Mouse (Mus musculus) T-helper 17 cell (primary cell): ENCODE data around the gene H2al1d.
"Not testable (repeated sequence)": the region's sequence is repeated elsewhere in the genome, so short reads cannot be mapped to it uniquely, and the experiment has no call there.

Experiments
- in situ Hi-C, 2 experiments: fragments of 300-600 bp; cut with MboI, MseI; formaldehyde crosslinking; loops; 1 replicate in 1 of 2; 2 replicates in 1 of 2; pipeline ENCODE4 v1.15.1; 2025; ENCODE audit warnings: high pct_unique_total_duplicates in 2 of 2

Gene H2al1d

DNA sequence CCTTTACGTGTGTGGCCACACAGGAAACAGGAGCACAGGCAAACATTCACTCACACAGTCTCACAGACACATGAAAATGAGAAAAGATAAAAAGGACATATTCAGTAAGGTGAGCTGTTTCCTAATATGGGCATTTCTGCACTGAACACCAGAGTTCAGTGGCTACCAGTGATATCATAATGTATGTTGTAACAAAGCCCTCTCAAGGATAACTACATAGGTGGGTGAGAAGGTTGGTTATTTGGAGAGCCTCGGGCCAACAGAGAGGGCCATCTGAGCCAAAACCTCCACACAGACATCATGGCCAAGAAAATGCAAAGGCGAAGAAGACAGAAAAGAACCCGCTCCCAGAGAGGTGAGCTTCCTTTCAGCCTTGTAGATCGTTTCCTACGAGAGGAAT lies at the start of gene H2al1d:
Gene H2al1d, plus strand, starts transcription at position 301 of the 400 bp plus-strand sequence.
- in situ Hi-C loops = loop anchor here (25.0 kb wide), 3 partner anchors 221 to 729 kb away; no protein-coding TSS in a partner anchor

DNA sequence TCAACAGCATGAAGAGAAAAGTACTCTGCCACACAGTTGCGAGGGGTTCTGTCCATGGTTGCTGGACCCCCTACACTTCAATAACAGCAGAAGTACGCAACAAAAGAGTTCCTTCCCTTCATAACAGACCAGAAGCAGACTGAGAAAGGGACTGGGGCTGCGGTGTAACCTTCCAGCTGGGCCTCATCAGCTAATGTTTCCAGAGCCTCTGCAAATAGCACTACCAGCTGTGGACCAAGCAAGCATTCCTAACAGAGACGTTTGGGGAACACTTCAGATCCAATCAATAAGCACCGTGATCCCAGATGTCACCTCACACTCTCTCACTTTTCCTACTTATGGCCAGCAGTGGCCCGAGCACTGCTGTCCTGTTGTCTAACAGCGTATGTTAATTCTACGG lies 43.7 kb upstream of the H2al1d start:
- in situ Hi-C loops = loop anchor here in 1 of 2 experiments (10.0 kb wide), 1 partner anchor 1820 kb away; no protein-coding TSS in a partner anchor

DNA sequence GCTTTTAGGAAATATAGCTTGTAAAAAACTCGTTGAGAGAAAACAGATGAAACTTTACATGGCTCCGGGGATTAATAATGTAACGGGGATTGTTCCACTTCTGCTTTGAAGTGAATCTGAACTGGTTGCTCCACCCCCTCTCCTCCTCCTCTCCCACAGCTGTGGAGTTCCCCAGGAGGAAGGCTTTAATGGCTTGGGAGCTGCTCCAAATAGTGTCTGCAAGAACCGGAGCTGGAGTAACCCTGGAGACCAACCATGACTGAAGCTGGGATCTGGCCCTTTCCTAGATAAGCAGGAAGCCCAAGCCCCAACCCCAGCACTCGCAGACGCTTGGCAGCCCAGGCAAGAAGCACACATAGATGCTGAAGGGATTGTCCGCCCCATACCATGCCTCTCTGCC lies 40.8 kb upstream of the H2al1d start:
- in situ Hi-C loops = loop anchor here in 1 of 2 experiments (10.0 kb wide), 1 partner anchor 1823 kb away; no protein-coding TSS in a partner anchor

DNA sequence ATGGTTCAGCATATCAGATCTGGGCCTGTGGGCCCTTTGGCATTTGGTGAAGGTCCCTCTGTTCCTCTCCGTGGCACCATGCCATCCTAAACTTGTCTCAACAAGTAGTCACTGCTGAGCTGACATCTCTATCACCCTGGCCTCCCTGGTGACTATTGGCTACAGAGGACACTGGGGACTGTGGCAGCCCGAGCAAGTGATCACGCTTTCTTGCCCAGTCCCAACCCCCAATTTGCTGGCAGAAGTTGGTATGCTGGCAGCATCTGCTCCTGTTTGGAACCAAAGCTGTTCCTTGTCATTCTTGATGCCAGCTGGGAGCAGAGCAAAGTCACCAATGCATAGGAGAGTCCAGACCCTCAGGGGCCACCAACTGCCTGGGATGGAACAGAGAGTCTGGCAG lies 39.5 kb upstream of the H2al1d start:
- in situ Hi-C loops = loop anchor here in 1 of 2 experiments (10.0 kb wide), 1 partner anchor 1824 kb away; no protein-coding TSS in a partner anchor

DNA sequence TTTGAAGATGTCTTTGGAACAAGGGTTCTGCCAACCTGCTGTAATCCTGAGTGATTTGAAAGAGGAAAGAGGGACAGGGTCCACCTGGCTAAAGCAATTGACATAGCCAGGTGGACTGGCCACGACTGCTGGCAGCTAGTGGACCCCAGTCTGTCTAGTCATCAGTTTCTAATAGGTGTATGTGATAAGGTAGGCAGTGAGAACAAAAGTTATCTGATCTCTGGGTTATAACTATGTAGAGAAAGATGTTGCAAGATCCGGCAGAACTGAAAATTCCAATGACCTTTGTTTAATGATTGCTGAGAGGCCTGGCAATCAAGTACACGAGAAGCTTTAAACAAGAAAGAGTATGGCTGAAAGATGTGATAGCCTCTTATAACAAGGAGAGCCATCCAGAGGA lies 35.4 kb upstream of the H2al1d start:
- in situ Hi-C loops = no loop called here

DNA sequence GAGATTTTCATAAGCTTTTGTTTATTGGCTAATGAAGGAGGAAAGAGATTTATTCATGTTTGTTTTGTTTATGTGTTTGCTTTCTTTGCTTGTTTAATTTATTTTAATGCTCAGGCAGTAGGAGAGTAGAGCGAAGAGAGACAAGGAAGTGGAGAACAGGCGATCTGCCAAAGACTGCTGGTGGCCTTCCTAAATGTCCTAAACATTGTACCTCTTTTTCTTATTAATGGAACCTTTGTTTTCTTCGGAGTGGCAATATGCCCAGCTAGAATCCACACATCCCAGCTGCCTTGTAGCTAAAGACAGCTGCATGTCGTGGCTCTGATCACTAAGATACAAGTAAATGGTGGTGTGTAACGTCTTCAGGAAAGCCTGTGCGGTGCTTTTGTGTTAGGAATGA lies 31.5 kb upstream of the H2al1d start:
- in situ Hi-C loops = no loop called here

DNA sequence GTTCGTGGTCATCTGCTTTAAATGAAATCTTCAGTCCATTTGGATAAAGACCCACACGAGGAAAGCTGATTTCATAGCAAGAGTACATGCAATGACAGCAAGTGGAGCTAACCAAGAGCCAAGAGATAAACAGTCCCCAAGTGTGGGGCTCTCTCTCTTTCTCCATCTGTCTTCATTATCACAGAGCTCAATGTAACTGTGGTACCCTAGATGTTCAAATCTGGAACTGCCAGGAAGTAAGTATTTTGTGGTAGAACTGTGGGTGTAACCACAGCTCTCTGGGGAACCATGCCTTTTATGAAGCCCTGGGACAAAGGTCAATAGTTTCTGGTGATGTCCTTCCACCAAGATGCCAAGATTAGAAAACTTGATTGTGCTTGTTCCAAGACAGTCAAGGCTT lies 27.9 kb upstream of the H2al1d start:
- in situ Hi-C loops = no loop called here

DNA sequence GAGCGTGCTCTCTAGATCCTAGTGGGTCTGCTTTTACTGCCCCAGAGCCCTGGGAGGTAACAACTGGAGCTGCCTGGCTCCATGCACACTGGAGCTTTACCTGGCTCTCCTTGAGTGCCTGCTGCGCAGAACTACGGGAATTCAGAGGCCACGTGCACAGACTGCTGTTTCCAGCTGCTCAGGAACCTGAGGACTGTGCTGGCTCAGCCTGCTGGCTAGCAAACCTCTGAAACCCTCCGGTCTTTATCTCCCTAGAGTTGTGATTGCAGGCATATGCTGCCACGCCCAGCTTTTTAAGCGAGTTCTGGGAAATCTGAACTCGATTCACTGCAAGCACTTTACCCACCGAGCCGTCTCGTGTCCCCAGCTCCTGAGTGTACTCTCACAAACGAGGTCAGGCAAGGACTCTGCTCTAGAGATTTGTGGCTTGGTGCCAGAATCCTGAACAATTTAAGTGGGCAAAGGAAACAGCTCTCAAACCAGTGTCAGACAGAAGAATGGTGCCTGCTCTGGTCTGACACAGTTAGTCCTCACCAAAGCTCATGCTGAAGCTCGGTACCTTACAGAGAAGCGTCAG lies 20.2 kb upstream of the H2al1d start:
- in situ Hi-C loops = no loop called here

DNA sequence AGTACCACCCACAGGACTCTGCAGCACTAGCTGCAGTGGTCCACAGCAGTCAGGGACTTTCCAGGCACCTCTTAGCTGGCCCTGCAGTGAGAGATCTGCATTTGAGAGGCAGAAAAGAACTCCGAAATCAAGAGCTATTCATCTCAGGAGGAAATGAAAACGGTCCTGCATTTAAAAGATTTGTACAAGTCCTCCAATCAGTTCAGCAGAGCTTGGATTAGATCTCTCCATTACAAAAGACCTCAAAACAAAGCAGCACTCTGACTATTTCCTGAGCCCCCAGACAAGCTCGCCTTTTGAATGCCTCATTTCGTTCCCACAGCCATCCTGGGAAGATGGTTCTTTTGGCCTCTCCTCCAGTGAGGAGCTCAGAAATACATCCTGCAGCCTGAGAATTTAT lies 19.4 kb upstream of the H2al1d start:
- in situ Hi-C loops = no loop called here

DNA sequence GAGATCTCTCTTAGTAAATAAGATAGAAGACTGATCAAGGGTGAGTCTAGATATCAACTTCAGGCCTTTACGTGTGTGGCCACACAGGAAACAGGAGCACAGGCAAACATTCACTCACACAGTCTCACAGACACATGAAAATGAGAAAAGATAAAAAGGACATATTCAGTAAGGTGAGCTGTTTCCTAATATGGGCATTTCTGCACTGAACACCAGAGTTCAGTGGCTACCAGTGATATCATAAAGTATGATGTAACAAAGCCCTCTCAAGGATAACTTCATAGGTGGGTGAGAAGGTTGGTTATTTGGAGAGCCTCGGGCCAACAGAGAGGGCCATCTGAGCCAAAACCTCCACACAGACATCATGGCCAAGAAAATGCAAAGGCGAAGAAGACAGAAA lies 9.7 kb upstream of the H2al1d start, which contains the start of gene H2al1a:
Gene H2al1a, plus strand, starts transcription at position 301 of the 400 bp plus-strand sequence.
- in situ Hi-C loops = not testable (repeated sequence)

DNA sequence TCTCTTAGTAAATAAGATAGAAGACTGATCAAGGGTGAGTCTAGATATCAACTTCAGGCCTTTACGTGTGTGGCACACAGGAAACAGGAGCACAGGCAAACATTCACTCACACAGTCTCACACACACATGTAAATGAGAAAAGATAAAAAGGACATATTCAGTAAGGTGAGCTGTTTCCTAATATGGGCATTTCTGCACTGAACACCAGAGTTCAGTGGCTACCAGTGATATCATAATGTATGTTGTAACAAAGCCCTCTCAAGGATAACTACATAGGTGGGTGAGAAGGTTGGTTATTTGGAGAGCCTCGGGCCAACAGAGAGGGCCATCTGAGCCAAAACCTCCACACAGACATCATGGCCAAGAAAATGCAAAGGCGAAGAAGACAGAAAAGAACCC lies 6.5 kb upstream of the H2al1d start, which contains the start of gene H2al1b:
Gene H2al1b, plus strand, starts transcription at position 301 of the 400 bp plus-strand sequence.
- in situ Hi-C loops = loop anchor here (25.0 kb wide), 3 partner anchors 215 to 735 kb away; no protein-coding TSS in a partner anchor

DNA sequence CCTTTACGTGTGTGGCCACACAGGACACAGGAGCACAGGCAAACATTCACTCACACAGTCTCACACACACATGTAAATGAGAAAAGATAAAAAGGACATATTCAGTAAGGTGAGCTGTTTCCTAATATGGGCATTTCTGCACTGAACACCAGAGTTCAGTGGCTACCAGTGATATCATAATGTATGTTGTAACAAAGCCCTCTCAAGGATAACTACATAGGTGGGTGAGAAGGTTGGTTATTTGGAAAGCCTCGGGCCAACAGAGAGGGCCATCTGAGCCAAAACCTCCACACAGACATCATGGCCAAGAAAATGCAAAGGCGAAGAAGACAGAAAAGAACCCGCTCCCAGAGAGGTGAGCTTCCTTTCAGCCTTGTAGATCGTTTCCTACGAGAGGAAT lies 3.3 kb upstream of the H2al1d start, which contains the start of gene H2al1c:
Gene H2al1c, plus strand, starts transcription at position 301 of the 400 bp plus-strand sequence.
- in situ Hi-C loops = loop anchor here (25.0 kb wide), 3 partner anchors 218 to 732 kb away; no protein-coding TSS in a partner anchor

DNA sequence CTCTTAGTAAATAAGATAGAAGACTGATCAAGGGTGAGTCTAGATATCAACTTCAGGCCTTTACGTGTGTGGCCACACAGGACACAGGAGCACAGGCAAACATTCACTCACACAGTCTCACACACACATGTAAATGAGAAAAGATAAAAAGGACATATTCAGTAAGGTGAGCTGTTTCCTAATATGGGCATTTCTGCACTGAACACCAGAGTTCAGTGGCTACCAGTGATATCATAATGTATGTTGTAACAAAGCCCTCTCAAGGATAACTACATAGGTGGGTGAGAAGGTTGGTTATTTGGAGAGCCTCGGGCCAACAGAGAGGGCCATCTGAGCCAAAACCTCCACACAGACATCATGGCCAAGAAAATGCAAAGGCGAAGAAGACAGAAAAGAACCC lies 3.0 kb downstream of the H2al1d start, which contains the start of gene H2al1e:
Gene H2al1e, plus strand, starts transcription at position 301 of the 400 bp plus-strand sequence.
- in situ Hi-C loops = loop anchor here (25.0 kb wide), 3 partner anchors 224 to 726 kb away; no protein-coding TSS in a partner anchor

DNA sequence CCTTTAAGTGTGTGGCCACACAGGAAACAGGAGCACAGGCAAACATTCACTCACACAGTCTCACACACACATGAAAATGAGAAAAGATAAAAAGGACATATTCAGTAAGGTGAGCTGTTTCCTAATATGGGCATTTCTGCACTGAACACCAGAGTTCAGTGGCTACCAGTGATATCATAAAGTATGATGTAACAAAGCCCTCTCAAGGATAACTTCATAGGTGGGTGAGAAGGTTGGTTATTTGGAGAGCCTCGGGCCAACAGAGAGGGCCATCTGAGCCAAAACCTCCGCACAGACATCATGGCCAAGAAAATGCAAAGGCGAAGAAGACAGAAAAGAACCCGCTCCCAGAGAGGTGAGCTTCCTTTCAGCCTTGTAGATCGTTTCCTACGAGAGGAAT lies 6.2 kb downstream of the H2al1d start, which contains the start of gene H2al1f:
Gene H2al1f, plus strand, starts transcription at position 301 of the 400 bp plus-strand sequence.
- in situ Hi-C loops = loop anchor here (25.0 kb wide), 3 partner anchors 222 to 722 kb away; no protein-coding TSS in a partner anchor

DNA sequence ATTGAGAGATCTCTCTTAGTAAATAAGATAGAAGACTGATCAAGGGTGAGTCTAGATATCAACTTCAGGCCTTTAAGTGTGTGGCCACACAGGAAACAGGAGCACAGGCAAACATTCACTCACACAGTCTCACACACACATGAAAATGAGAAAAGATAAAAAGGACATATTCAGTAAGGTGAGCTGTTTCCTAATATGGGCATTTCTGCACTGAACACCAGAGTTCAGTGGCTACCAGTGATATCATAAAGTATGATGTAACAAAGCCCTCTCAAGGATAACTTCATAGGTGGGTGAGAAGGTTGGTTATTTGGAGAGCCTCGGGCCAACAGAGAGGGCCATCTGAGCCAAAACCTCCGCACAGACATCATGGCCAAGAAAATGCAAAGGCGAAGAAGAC lies 9.3 kb downstream of the H2al1d start, which contains the start of gene H2al1g:
Gene H2al1g, plus strand, starts transcription at position 301 of the 400 bp plus-strand sequence.
- in situ Hi-C loops = loop anchor here (25.0 kb wide), 3 partner anchors 219 to 719 kb away; no protein-coding TSS in a partner anchor

DNA sequence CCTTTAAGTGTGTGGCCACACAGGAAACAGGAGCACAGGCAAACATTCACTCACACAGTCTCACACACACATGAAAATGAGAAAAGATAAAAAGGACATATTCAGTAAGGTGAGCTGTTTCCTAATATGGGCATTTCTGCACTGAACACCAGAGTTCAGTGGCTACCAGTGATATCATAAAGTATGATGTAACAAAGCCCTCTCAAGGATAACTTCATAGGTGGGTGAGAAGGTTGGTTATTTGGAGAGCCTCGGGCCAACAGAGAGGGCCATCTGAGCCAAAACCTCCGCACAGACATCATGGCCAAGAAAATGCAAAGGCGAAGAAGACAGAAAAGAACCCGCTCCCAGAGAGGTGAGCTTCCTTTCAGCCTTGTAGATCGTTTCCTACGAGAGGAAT lies 12.6 kb downstream of the H2al1d start, which contains the start of gene H2al1h:
Gene H2al1h, plus strand, starts transcription at position 301 of the 400 bp plus-strand sequence.
- in situ Hi-C loops = loop anchor here (25.0 kb wide), 3 partner anchors 216 to 716 kb away; no protein-coding TSS in a partner anchor

DNA sequence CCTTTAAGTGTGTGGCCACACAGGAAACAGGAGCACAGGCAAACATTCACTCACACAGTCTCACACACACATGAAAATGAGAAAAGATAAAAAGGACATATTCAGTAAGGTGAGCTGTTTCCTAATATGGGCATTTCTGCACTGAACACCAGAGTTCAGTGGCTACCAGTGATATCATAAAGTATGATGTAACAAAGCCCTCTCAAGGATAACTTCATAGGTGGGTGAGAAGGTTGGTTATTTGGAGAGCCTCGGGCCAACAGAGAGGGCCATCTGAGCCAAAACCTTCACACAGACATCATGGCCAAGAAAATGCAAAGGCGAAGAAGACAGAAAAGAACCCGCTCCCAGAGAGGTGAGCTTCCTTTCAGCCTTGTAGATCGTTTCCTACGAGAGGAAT lies 15.7 kb downstream of the H2al1d start, which contains the start of gene H2al1i:
Gene H2al1i, plus strand, starts transcription at position 301 of the 400 bp plus-strand sequence.
- in situ Hi-C loops = loop anchor here (25.0 kb wide), 3 partner anchors 213 to 713 kb away; no protein-coding TSS in a partner anchor

DNA sequence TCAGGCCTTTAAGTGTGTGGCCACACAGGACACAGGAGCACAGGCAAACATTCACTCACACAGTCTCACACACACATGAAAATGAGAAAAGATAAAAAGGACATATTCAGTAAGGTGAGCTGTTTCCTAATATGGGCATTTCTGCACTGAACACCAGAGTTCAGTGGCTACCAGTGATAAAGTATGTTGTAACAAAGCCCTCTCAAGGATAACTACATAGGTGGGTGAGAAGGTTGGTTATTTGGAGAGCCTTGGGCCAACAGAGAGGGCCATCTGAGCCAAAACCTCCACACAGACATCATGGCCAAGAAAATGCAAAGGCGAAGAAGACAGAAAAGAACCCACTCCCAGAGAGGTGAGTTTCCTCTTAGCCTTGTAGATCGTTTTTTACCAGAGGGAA lies 18.9 kb downstream of the H2al1d start, which contains the start of gene H2al1j:
Gene H2al1j, plus strand, starts transcription at position 301 of the 400 bp plus-strand sequence.
- in situ Hi-C loops = not testable (repeated sequence)

DNA sequence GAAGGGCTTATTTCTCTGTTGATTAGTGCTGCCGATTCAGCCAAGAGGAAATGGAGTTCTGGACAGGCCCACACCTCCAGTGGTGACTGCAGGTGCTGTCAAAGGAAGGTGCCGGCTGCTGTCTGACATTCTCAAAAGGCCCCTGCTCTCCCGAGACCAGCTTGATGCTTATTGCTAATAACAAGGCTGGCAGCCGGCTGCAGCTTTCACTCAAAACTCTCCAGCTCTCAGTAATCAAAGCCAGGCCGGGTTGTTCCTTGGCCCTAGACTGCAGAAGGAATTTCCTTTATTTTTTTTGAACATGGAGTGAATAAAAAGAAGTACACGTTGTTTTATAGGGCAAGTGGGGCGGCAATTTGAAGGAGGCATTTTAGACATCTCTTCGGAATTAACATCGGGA lies 37.1 kb downstream of the H2al1d start:
- in situ Hi-C loops = no loop called here

DNA sequence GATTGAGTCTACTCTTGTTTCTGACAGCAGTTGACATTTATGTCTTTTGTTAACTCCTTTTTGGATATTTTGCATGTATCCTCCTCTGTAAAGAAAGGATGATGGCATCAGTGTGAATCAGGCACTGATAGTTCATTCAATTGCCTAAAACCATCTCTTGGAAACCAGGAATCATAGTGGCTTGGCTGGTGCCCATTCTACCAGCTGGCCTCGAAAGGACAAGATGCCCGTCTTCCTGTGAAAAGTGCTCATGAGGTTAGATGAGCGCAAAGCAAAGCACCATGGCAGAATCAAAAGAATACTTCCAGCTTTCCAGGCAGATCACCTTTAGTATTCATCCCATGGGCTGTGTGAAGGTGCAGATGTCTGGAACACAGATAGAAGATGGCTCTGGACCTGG lies 38.1 kb downstream of the H2al1d start:
- in situ Hi-C loops = no loop called here
